Mouse (Mus musculus) heart, postnatal 36 days (tissue): Measurements from ENCODE around the gene Fam186a. TPM values are rescaled to one million over a fixed set of nuclear protein-coding genes. Genes with fewer than 3 reads are reported as not detected.
"Not testable (repeated sequence)": the region's sequence is repeated elsewhere in the genome, so short reads cannot be mapped to it uniquely, and the experiment has no call there.

ENCODE experiments used
- DNase-seq, 2 experiments: peaks; one replicate each; pipeline ENCODE4 v3.0.0; 2021 to 2022
- intact Hi-C: fragments of 180-260 bp; cut with DNase I; formaldehyde crosslinking; loops from one replicate; pipeline ENCODE4 v1.15.1; 2025
- total RNA-seq, 2 experiments: library from RNA; stranded (reverse); gene quantifications; 2 replicates each; pipeline ENCODE4 v1.2.3; 2021

Fam186a gene
- total RNA-seq, result under 1 TPM; 0.05 to 0.06 TPM

- intact Hi-C loops, result no loop called here
- DNase-seq, result no peak
Measured at GRCm38 (mm10) chr15:99966961-99967360, at the start of gene Fam186a. TSS of gene Fam186a (minus strand) at chr15:99967061.

- intact Hi-C loops, result no loop called here
- no peak for DNase-seq
Measured at GRCm38 (mm10) chr15:100006180-100006579, 39.3 kb upstream of the Fam186a start.

- intact Hi-C loops, result no loop called here
- DNase-seq, result no peak
Measured at GRCm38 (mm10) chr15:100004677-100005273, 37.9 kb upstream of the Fam186a start.

GRCm38 (mm10) chr15:99999390-99999789 lies 32.5 kb upstream of the Fam186a start:
- DNase-seq, result no peak
- intact Hi-C loops, result no loop called here

- no peak for DNase-seq
Measured at GRCm38 (mm10) chr15:99997114-99997804, 30.4 kb upstream of the Fam186a start.

GRCm38 (mm10) chr15:99993100-99993499 lies 26.2 kb upstream of the Fam186a start:
- no peak for DNase-seq
- intact Hi-C loops, result no loop called here

More at GRCm38 (mm10) chr15:99997114-99997804, 30.4 kb upstream of the Fam186a start:
- intact Hi-C loops, result no loop called here

- intact Hi-C loops, result loop anchor here (10.0 kb wide), 1 partner anchor 635 kb away; the partner anchor contains the start of gene Dazap2
- DNase-seq, result no peak
Measured at GRCm38 (mm10) chr15:99979715-99980114, 12.9 kb upstream of the Fam186a start.

- intact Hi-C loops, result loop anchor here (10.0 kb wide), 1 partner anchor 636 kb away; the partner anchor contains the start of gene Dazap2
- DNase-seq, result no peak
Measured at GRCm38 (mm10) chr15:99979266-99979665, 12.4 kb upstream of the Fam186a start.

- intact Hi-C loops, result loop anchor here (10.0 kb wide), 1 partner anchor 639 kb away; the partner anchor contains the start of gene Dazap2
- not testable (repeated sequence) for DNase-seq
Measured at GRCm38 (mm10) chr15:99976121-99976520, 9.3 kb upstream of the Fam186a start.

- no peak for DNase-seq
- intact Hi-C loops, result loop anchor here (5.0 to 10.0 kb wide), 2 partner anchors 157 to 640 kb away; partner anchors contain the start of gene Dazap2
Measured at GRCm38 (mm10) chr15:99974476-99975220, 7.8 kb upstream of the Fam186a start.

- peak in 1 of 2 experiments; percentile 35 for DNase-seq
- intact Hi-C loops, result loop anchor here (5.0 to 10.0 kb wide), 2 partner anchors 156 to 642 kb away; partner anchors contain the start of gene Dazap2
Measured at GRCm38 (mm10) chr15:99972989-99973911, 6.4 kb upstream of the Fam186a start.

GRCm38 (mm10) chr15:99972361-99972988 lies 5.6 kb upstream of the Fam186a start:
- intact Hi-C loops, result loop anchor here (5.0 to 10.0 kb wide), 2 partner anchors 155 to 642 kb away; partner anchors contain the start of gene Dazap2

GRCm38 (mm10) chr15:99970606-99971005 lies 3.7 kb upstream of the Fam186a start:
- DNase-seq, result no peak
- intact Hi-C loops, result loop anchor here (5.0 to 10.0 kb wide), 2 partner anchors 153 to 644 kb away; partner anchors contain the start of gene Dazap2

More at GRCm38 (mm10) chr15:99972361-99972988, 5.6 kb upstream of the Fam186a start:
- DNase-seq, result peak; percentile 95 to 98

- not testable (repeated sequence) for DNase-seq
- intact Hi-C loops, result loop anchor here (5.0 to 10.0 kb wide), 2 partner anchors 152 to 645 kb away; partner anchors contain the start of gene Dazap2
Measured at GRCm38 (mm10) chr15:99969765-99970164, 2.9 kb upstream of the Fam186a start, which contains the start of gene Larp4. TSS of gene Larp4 (plus strand) at chr15:99970065.

GRCm38 (mm10) chr15:99965103-99965775 lies 1.6 kb downstream of the Fam186a start:
- peak in 1 of 2 experiments; percentile 18 for DNase-seq
- intact Hi-C loops, result no loop called here

GRCm38 (mm10) chr15:99955324-99955723 lies 11.5 kb downstream of the Fam186a start:
- intact Hi-C loops, result no loop called here
- no peak for DNase-seq

- intact Hi-C loops, result no loop called here
- no peak for DNase-seq
Measured at GRCm38 (mm10) chr15:99940970-99941630, 25.8 kb downstream of the Fam186a start.

- DNase-seq, result no peak
- intact Hi-C loops, result no loop called here
Measured at GRCm38 (mm10) chr15:99940426-99940825, 26.4 kb downstream of the Fam186a start.
